Mouse (Mus musculus): ENCODE measurements around the gene Rpl24. TPM values are rescaled to one million over a fixed set of nuclear protein-coding genes. Genes with fewer than 3 reads are reported as not detected.

Gene Rpl24
- 1,000 to 10,000 TPM; 1,867 to 3,636 TPM for polyA plus RNA-seq (2012; fragmentation: generic; extraction: Trizol)

GRCm38 (mm10) chr16:55966212-55966871 is at the start of gene Rpl24:
Rpl24 (plus strand) TSS chr16:55966275.

GRCm38 (mm10) chr16:55934453-55935037 is 31.5 kb upstream of the Rpl24 start, which contains the start of gene Cep97:
Cep97 (minus strand) TSS chr16:55934855.

GRCm38 (mm10) chr16:55973431-55974255 is 7.6 kb downstream of the Rpl24 start, which contains the start of gene Zbtb11:
Zbtb11 (plus strand) TSS chr16:55973883.

Other genes with a start within 250 kb of the Rpl24 start
- gene Nfkbiz, start 127.4 kb upstream of the Rpl24 start, polyA plus RNA-seq (2012; fragmentation: generic; extraction: Trizol), result 1 to 10 TPM in 1 of 2 experiments, under 1 TPM in 1; 0.19 to 1.7 TPM
- under 1 TPM; 0.15 to 0.80 TPM for gene Nxpe3, start 71.0 kb upstream of the Rpl24 start, polyA plus RNA-seq (2012; fragmentation: generic; extraction: Trizol)
- gene Cep97, start 31.4 kb upstream of the Rpl24 start, polyA plus RNA-seq (2012; fragmentation: generic; extraction: Trizol), result 1 to 10 TPM in 1 of 2 experiments, under 1 TPM in 1; 0.91 to 2.3 TPM
- gene Zbtb11, start 7.6 kb downstream of the Rpl24 start, polyA plus RNA-seq (2012; fragmentation: generic; extraction: Trizol), result 1 to 10 TPM in 1 of 2 experiments, under 1 TPM in 1; 0.16 to 1.6 TPM
- 10 to 100 TPM in 1 of 2 experiments, 1 to 10 TPM in 1; 6.5 to 29.1 TPM for gene Pcnp, start 63.5 kb downstream of the Rpl24 start, polyA plus RNA-seq (2012; fragmentation: generic; extraction: Trizol)
- gene Trmt10c, start 71.5 kb downstream of the Rpl24 start, polyA plus RNA-seq (2012; fragmentation: generic; extraction: Trizol), result 1 to 10 TPM in 1 of 2 experiments, under 1 TPM in 1; 0.23 to 1.9 TPM
- gene Senp7, start 82.1 kb downstream of the Rpl24 start, polyA plus RNA-seq (2012; fragmentation: generic; extraction: Trizol), result 1 to 10 TPM in 1 of 2 experiments, under 1 TPM in 1; 0.15 to 2.5 TPM
- under 1 TPM in 1 of 2 experiments, not detected in 1; 0.05 TPM for gene Impg2, start 238.0 kb downstream of the Rpl24 start, polyA plus RNA-seq (2012; fragmentation: generic; extraction: Trizol)

All from C3H10T1/2 (cell line).